Mouse (Mus musculus): ENCODE data around the gene Ecm1. TPM values are rescaled to one million over a fixed set of nuclear protein-coding genes. Genes with fewer than 3 reads are reported as not detected.

Ecm1 gene
- polyA plus RNA-seq, 1 experiment from 2014 or later: 23.7 TPM

GRCm38 (mm10) chr3:95725863-95726262 lies 13.5 kb downstream of the Ecm1 start:
- no peak for ATAC-seq (ENCODE audit: insufficient number of reproducible peaks, low FRiP score, low TSS enrichment, low read depth)
- H3K4me2 ChIP-seq: no peak overlapping the region
- no peak overlapping the region for H3K27ac ChIP-seq
- H3K4me1 ChIP-seq: no peaks in the 10 kb centered on the region
- no peaks in the 10 kb centered on the region for H3K27me3 ChIP-seq
- no peak overlapping the region for H3K4me3 ChIP-seq
- 81% methylated on average over 7 of the region's 7 CpGs for WGBS
- no peaks in the 10 kb centered on the region for H3K36me3 ChIP-seq
- H3K9ac ChIP-seq: no peak overlapping the region
- H3K9me3 ChIP-seq: no peaks in the 10 kb centered on the region

DNA sequence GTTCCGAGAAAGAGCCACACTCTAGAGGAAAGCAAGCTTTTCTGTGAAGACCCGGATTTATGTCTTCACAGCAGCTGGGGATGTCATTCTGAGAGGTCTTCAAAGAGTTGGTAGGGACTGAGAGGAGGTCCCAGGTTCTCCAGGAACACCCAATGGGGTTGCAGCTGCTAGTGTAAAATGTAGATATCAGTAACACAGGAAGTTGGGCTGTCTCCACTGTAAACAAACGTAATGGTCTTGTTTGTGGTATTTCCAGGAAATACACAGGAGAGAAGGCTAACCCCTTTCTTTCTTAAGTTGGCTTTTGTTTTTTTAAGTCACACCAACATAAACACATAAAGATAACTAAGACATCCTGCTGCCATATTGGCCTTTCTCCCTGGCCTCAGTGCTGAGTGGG lies 17.0 kb downstream of the Ecm1 start:
- 68% methylated on average over 3 of the region's 3 CpGs for WGBS
- no peaks in the 10 kb centered on the region for H3K9me3 ChIP-seq
- no peaks in the 10 kb centered on the region for H3K36me3 ChIP-seq
- H3K9ac ChIP-seq: no peak overlapping the region
- H3K4me2 ChIP-seq: no peak overlapping the region
- H3K4me3 ChIP-seq: no peak overlapping the region
- no peaks in the 10 kb centered on the region for H3K27me3 ChIP-seq
- H3K4me1 ChIP-seq: no peaks in the 10 kb centered on the region
- H3K27ac ChIP-seq: no peak overlapping the region
- ATAC-seq (ENCODE audit: insufficient number of reproducible peaks, low FRiP score, low TSS enrichment, low read depth): no peak

GRCm38 (mm10) chr3:95718153-95718552 lies 21.2 kb downstream of the Ecm1 start:
- H3K9ac ChIP-seq: no peak overlapping the region
- no peaks in the 10 kb centered on the region for H3K27me3 ChIP-seq
- H3K4me2 ChIP-seq: no peak overlapping the region
- 88% methylated on average over 2 of the region's 2 CpGs for whole genome bisulfite sequencing
- H3K9me3 ChIP-seq: 0 out of 2 replicates have a peak, but pooled peaks cover 1% of the 10 kb centered on the region
- ATAC-seq (ENCODE audit: insufficient number of reproducible peaks, low FRiP score, low TSS enrichment, low read depth): no peak
- no peaks in the 10 kb centered on the region for H3K36me3 ChIP-seq
- H3K27ac ChIP-seq: no peak overlapping the region
- no peaks in the 10 kb centered on the region for H3K4me1 ChIP-seq
- no peak overlapping the region for H3K4me3 ChIP-seq

DNA sequence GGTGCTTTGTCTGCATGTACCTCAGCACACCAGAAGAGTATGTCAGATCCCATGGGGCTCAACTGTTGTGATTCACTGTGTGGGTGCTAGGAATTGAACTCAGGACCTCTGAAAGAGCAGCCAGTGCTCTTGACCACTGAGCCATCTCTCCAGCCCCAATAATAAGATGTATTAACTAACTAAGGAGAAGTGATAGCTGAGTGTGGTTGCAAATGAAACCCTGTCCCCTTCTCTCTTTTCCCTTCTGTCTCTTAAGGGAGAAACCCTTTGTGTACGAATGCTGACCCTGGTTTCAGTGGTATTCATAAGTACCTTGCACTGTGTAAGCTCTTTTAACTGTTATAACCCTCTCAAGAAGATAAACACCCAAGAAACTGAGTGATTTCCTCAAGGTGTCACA lies 23.3 kb downstream of the Ecm1 start:
- Histone ChIP-seq H3K4me2 (no peak overlapping the region), H3K27me3 (no peaks in the 10 kb centered on the region), H3K9me3 (0 out of 2 replicates have a peak, but pooled peaks cover 5% of the 10 kb centered on the region), H3K4me3 (no peak overlapping the region), H3K36me3 (no peaks in the 10 kb centered on the region), H3K9ac (no peak overlapping the region), H3K4me1 (no peaks in the 10 kb centered on the region), H3K27ac (peak overlapping the region; percentile 22; the same call in 1 of the 2 replicates)
- ATAC-seq (ENCODE audit: insufficient number of reproducible peaks, low FRiP score, low TSS enrichment, low read depth): no peak
- WGBS: 77% methylated on average over 1 of the region's 1 CpGs

GRCm38 (mm10) chr3:95709967-95710366 lies 29.4 kb downstream of the Ecm1 start:
- Histone ChIP-seq H3K4me1 (0 out of 2 replicates have a peak, but pooled peaks cover 2% of the 10 kb centered on the region), H3K9ac (no peak overlapping the region), H3K4me3 (no peak overlapping the region), H3K36me3 (no peaks in the 10 kb centered on the region), H3K9me3 (0 out of 2 replicates have a peak, but pooled peaks cover 5% of the 10 kb centered on the region), H3K27me3 (no peaks in the 10 kb centered on the region), H3K4me2 (no peak overlapping the region), H3K27ac (no peak overlapping the region)
- ATAC-seq (ENCODE audit: insufficient number of reproducible peaks, low FRiP score, low TSS enrichment, low read depth): no peak

GRCm38 (mm10) chr3:95709044-95709443 lies 30.3 kb downstream of the Ecm1 start:
- Histone ChIP-seq H3K9me3 (0 out of 2 replicates have a peak, but pooled peaks cover 5% of the 10 kb centered on the region), H3K36me3 (no peaks in the 10 kb centered on the region), H3K4me3 (no peak overlapping the region), H3K27ac (no peak overlapping the region), H3K9ac (no peak overlapping the region), H3K4me1 (0 out of 2 replicates have a peak, but pooled peaks cover 2% of the 10 kb centered on the region), H3K27me3 (no peaks in the 10 kb centered on the region), H3K4me2 (no peak overlapping the region)
- no peak for ATAC-seq (ENCODE audit: insufficient number of reproducible peaks, low FRiP score, low TSS enrichment, low read depth)
- 94% methylated on average over 4 of the region's 4 CpGs for WGBS

DNA sequence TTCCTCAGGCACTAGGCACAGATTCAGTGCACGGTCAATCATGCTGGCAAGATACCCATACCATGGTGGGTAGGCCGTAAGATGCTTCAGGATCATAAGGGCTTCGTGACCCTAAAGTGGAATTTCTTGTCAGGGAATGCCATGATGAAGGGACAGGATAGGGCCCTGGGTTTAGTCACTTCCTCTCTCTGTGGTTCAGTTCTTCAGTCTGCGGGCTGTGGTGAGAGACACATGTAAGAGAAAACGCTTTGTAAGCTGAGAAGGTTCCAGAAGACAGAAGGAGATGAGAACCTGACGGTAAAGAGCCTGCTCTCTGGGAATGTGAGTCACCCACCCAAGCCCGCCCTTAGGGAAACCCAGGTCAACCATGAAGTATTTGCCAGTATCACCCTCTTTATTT lies 31.9 kb downstream of the Ecm1 start:
- Histone ChIP-seq H3K4me1 (0 out of 2 replicates have a peak, but pooled peaks cover 2% of the 10 kb centered on the region), H3K4me3 (no peak overlapping the region), H3K27ac (no peak overlapping the region), H3K36me3 (no peaks in the 10 kb centered on the region), H3K9ac (no peak overlapping the region), H3K9me3 (no peaks in the 10 kb centered on the region), H3K27me3 (no peaks in the 10 kb centered on the region), H3K4me2 (no peak overlapping the region)
- WGBS: 79% methylated on average over 7 of the region's 7 CpGs
- ATAC-seq (ENCODE audit: insufficient number of reproducible peaks, low FRiP score, low TSS enrichment, low read depth): no peak

DNA sequence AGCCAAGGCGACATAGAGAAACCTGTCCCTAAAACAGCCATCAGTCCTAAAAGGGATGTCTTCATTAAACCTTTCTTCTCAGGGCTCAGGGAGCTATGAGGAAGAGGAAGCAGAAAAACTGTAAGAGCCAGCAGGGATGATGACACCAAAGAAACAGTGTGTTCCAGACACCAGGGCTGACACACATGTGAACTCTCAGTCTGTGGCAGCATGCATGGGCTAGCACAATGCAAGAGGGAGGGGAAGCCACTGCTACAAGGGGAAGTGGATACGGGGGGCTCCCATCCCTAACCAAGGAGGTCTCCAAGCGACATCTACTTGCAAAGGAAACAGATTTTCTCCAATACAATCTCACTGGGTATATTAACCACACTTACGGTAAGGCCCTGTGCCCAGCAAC lies 33.1 kb downstream of the Ecm1 start:
- ATAC-seq (ENCODE audit: insufficient number of reproducible peaks, low FRiP score, low TSS enrichment, low read depth): no peak
- Histone ChIP-seq H3K27ac (no peak overlapping the region), H3K36me3 (no peaks in the 10 kb centered on the region), H3K4me3 (no peak overlapping the region), H3K4me2 (no peak overlapping the region), H3K9me3 (no peaks in the 10 kb centered on the region), H3K27me3 (no peaks in the 10 kb centered on the region), H3K9ac (no peak overlapping the region), H3K4me1 (peaks cover 13% of the 10 kb centered on the region)
- 86% methylated on average over 4 of the region's 4 CpGs for WGBS

GRCm38 (mm10) chr3:95704612-95705011 lies 34.8 kb downstream of the Ecm1 start:
- no peak for ATAC-seq (ENCODE audit: insufficient number of reproducible peaks, low FRiP score, low TSS enrichment, low read depth)
- H3K9me3 ChIP-seq: no peaks in the 10 kb centered on the region
- H3K27me3 ChIP-seq: no peaks in the 10 kb centered on the region
- H3K36me3 ChIP-seq: no peaks in the 10 kb centered on the region
- H3K27ac ChIP-seq: no peak overlapping the region
- 88% methylated on average over 4 of the region's 4 CpGs for WGBS
- H3K4me2 ChIP-seq: no peak overlapping the region
- no peak overlapping the region for H3K4me3 ChIP-seq
- H3K4me1 ChIP-seq: peaks cover 20% of the 10 kb centered on the region
- H3K9ac ChIP-seq: no peak overlapping the region

- Histone ChIP-seq H3K27me3 (no peaks in the 10 kb centered on the region), H3K4me2 (no peak overlapping the region), H3K36me3 (no peaks in the 10 kb centered on the region), H3K9ac (no peak overlapping the region), H3K4me1 (peaks cover 20% of the 10 kb centered on the region), H3K9me3 (no peaks in the 10 kb centered on the region), H3K27ac (no peak overlapping the region), H3K4me3 (no peak overlapping the region)
- 92% methylated on average over 3 of the region's 3 CpGs for WGBS
- no peak for ATAC-seq (ENCODE audit: insufficient number of reproducible peaks, low FRiP score, low TSS enrichment, low read depth)
Observed at GRCm38 (mm10) chr3:95703276-95703675, 36.1 kb downstream of the Ecm1 start.

GRCm38 (mm10) chr3:95701877-95702540 lies 37.4 kb downstream of the Ecm1 start:
- H3K27me3 ChIP-seq: no peaks in the 10 kb centered on the region
- ATAC-seq (ENCODE audit: insufficient number of reproducible peaks, low FRiP score, low TSS enrichment, low read depth): peak; percentile 88
- H3K4me3 ChIP-seq: peak overlapping the region; percentile 31
- 4% methylated on average over 24 of the region's 24 CpGs for WGBS
- H3K4me2 ChIP-seq: peak overlapping the region; percentile 58
- H3K27ac ChIP-seq: peak overlapping the region; percentile 66
- H3K9ac ChIP-seq: 0 out of 2 replicates have a peak overlapping the region, but pooled peaks have one; percentile 11
- H3K9me3 ChIP-seq: no peaks in the 10 kb centered on the region
- H3K36me3 ChIP-seq: no peaks in the 10 kb centered on the region
- H3K4me1 ChIP-seq: peaks cover 18% of the 10 kb centered on the region

DNA sequence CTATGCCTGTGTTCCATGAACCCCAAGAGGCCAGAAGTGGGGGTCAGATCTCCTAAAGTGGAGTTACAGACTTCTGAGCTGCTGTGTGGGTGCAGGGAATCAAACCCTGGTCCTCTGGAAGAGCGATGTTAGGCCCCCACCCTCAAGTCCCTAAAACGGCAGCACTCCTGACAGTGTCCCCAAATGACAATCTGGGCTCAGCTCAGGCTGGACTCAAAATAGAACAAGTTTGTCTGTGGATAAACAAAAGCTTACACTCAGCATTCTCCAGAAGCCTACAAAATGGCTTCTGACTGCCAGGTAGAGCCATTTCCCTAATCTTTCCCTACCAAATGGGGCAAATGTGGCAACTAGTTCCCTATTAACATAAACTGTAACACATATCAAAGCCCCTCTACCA lies 38.3 kb downstream of the Ecm1 start:
- Histone ChIP-seq H3K27me3 (no peaks in the 10 kb centered on the region), H3K36me3 (no peaks in the 10 kb centered on the region), H3K4me3 (no peak overlapping the region), H3K27ac (peak overlapping the region; percentile 66; the same call in 1 of the 2 replicates), H3K9me3 (no peaks in the 10 kb centered on the region), H3K9ac (no peak overlapping the region), H3K4me2 (no peak overlapping the region), H3K4me1 (peaks cover 22% of the 10 kb centered on the region)
- WGBS: 83% methylated on average over 2 of the region's 2 CpGs
- ATAC-seq (ENCODE audit: insufficient number of reproducible peaks, low FRiP score, low TSS enrichment, low read depth): no peak
